Mouse (Mus musculus) heart, adult 8-10 months (tissue): ENCODE results near the gene Gm4869. TPM values are rescaled to one million over a fixed set of nuclear protein-coding genes. Genes with fewer than 3 reads are reported as not detected.

Experiments
- DNase-seq: peaks from one replicate; pipeline ENCODE4 v3.0.0; 2022; ENCODE audit warnings: low spot score
- total RNA-seq, 4 experiments: library from RNA; stranded (reverse); gene quantifications; 2 replicates each; pipeline ENCODE4 v1.2.4; 2022

Gene Gm4869
- total RNA-seq, 4 experiments from 2014 or later: not detected

DNA sequence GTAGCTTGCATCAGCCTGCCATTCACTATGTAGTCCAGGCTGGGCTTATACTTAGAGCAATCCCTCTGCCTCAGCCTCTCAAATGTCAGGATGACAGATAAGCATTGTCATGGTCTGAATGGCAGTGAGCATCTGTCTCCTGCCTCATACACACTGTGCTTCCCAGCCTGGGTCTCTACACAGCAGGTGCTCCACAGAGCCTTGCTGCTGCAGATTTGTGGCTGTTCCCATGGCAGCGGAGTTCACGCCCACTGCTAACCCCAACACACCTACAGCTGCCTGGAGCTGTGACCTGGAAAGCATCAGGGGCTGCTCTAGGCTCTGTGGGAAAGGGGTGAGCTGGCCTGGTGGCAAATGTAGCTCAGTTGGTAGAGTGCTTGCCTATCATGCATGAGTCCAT, 19.5 kb downstream of the Gm4869 start:
- DNase-seq: no peak

DNA sequence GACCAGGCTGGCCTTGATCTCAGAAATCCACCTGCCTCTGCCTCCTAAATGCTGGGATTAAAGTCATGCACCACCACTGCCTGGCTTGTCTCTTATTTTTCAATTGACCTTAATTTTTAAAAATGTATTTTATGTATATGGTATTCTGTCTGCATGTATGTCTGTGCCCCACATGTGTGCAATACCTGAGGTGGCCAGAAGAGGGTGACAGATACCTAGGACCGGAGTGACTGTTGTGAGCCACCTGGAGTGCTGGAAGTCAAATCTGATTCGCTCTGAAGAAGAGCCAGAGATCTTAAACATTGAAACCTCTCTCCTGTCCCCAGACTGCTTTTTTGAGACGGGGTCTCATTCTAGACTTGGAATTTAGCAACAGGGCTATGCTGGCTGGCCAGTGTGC, 26.9 kb downstream of the Gm4869 start:
- no peak for DNase-seq

- no peak for DNase-seq
These were observed 36.0 kb downstream of the Gm4869 start for GRCm38 (mm10) chr5:140481458-140481857.

- no peak for DNase-seq
These were observed 45.7 kb downstream of the Gm4869 start for GRCm38 (mm10) chr5:140491142-140491541.

DNA sequence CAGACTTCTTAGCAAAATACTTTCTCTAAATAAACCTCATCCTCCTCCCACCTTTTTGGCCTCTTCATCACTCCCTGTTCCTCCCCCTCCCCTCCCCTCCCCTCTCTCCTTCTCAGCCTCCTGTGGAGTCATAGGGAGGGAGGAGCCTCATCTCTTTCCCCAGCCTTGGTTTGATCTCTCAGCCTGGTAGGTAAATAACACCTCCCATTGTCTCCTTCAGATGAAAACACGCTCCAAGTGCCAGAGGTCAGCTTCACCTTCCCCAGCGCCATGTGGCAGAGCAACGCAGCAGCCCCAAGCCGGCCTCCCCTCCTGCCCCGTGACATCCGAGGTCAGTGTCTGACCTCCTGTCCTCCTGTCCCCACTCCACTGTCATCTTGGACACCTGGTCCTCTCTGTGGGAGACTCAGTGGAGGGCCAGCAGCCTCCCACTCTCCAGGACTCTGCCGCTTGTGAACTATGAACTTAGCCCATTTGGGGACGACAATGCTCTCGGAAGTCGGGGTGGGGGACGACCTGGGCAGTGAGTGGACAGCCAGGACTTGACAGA, 47.3 kb downstream of the Gm4869 start:
- no peak for DNase-seq

DNA sequence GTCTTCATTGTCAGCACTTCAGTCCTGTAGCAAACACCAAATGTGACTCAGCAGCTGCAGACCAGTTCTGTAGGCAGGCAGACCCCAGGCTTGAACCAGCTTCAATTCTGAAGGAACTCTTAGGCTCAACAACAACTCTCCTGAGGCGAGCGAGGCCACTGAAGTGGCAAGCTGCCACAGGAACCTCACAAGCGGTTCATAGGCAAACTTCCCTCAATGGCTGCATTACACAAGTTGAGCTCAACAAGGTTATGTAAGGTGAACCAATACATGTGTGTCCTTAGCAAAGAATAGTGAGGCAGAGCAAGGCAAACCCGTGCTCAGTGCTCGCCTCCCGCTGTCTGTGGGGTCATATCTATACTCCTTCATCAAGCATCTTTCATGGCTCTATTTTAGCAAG, 52.7 kb downstream of the Gm4869 start:
- no peak for DNase-seq

DNA sequence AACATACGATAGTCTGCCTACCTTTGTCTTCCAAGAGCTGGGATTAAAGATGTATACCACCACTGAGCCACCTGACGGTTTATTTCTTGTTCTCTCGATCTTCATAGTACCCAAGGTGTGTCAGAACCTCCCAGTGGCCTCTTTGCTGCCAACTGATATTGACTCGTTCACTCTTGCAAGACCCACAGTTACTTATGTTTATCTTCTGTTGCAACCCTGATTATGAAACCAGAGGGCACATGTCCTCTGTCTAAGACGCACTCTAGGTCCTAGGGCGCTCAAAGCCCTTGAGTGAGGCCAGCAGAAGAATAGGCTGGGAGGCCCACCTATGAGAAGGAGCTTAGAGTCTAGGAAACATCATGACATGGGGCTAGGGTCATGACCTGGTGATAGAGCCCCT, 55.3 kb downstream of the Gm4869 start:
- no peak for DNase-seq

DNA sequence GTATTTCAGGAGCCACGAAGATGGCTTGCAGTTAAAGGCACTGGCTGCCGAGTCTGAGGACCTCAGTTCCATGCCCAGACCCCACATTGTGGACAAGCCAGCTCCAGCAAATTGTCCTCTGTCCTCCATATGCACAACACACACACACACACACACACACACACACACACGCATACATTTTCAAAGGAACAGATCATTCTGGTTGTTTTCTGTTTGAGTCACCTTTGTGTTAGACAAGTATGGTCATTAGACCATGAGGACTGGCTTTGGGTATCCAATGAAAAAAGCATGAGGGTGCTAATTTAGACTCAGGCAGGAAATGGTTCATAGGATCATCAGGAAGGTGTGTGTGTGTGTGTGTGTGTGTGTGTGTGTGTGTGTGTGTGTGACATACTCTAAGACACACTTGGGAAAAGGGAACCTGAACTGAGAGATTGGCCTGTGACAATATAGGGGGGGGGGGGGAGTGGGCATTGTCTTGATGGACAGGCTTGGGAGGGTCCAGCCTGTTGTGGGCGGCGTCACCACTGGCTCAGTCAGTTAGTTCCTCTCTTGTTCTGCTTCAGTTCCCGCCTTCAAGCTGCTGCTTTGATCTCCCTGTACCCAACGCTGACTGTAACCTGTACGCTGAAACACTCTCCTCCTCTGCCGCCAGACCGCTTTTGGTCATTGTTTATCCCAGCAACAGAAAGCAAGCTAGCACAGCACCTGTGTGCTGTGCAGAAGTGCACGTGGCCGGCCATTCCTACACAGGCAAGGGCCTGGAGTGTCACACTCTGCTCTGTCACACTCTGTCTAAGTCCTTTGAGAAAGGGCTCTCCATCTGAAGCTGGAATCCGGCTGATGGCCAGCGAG, 56.8 kb downstream of the Gm4869 start:
- no peak for DNase-seq

GRCm38 (mm10) chr5:140502925-140503324, 57.5 kb downstream of the Gm4869 start:
- peak; percentile 57 for DNase-seq

DNA sequence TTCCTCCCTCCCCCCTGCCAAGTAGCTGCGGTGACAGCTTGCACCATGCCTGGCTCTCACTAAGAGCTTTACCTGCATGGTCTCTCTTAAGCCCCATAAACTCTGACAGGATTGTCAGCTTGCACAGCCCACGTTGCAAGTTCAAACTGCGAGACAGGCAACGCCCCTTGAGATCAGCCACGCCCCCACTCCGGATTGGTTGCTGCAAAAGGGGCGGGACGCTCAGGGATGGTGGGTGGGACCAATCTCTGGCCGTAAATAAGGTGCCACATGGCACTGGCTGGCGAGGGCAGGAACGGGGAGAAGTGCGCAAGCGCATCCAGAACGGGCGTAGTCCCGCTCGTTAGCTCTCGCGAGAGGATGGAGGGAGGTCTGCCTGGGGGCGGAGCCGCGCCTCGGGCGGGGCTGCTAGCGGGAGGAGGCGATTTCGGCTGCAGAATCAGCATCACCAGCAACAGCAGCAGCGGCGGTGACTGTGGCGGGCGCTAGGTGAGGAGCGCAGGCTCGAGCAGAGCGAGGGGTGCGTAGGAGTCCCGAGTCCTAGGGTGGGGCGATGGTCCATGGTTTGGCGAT, 59.8 kb downstream of the Gm4869 start, which contains the start of gene Chst12:
TSS of gene Chst12 (plus strand) at position 343 of the 573 bp plus-strand sequence.
- DNase-seq: peak; percentile 99

DNA sequence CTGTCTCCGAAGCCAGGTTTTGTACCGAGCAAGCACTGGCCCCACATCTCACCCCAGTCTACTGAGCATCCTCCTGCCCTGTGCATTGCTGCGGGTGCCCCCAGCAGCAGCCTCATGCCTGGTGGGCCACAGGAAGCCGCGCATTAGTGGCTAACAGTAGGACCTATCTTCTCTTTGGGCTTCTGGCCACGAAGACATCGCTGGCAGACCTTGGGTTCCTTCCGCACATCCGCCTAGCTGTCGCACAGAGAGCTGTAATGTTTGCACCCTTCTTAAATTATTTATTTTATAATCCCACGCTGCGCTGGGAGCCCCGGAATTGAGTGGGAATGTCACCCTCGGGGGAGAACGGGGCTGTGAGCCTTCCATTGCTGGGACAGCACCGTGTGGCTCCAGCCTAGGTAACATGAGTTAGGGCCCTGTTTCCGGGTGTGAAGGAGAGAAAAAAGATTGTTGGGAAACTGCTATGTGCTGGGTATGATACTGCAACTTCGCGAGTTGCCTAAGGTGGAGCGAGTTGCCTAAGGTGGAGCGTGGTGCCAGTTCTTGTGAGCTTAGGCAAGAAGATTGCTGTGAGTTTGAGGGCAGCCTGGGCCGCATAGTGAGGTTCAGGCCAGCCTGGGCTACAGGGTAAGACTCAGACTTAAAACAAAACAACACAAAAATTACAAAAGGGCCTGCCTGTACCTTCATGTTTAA, 60.8 kb downstream of the Gm4869 start:
- DNase-seq: no peak

DNA sequence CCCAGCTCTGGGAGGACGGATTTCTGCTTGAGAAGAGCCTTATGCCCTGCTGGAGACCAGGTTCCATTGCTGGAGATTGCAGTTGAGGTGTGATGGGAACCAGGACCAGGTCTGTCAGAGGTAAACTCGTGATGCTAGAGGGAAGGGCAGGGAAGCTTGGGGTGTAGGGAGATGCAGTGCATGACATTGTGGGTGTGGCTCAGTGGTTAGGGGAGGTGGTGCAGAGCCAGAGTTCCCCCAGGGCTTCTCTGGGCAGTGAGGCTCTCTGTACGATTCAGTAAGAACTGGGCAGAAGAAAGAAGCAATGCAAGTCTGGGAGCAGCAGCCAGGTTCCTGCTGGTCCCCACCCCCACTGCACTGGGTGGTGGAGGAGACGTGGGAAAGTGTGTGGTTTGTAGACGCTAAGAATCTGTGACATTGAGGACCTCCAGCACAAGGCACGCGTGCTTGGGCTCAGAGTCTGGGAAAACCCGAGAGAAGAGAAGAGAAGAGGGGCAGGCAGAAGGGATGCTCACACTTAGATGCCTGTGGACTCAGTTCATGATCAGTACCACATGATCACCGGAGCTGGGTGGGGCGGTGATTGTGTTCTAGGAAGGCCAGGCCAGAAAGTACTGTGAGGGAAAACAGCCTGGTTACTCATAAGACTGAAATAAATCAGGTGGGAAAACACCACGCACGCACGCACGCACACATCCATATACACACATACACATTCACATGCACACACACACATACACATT, 62.2 kb downstream of the Gm4869 start:
- DNase-seq: no peak

GRCm38 (mm10) chr5:140508686-140509085, 63.2 kb downstream of the Gm4869 start:
- DNase-seq: no peak

GRCm38 (mm10) chr5:140509204-140509603, 63.8 kb downstream of the Gm4869 start:
- DNase-seq: no peak

DNA sequence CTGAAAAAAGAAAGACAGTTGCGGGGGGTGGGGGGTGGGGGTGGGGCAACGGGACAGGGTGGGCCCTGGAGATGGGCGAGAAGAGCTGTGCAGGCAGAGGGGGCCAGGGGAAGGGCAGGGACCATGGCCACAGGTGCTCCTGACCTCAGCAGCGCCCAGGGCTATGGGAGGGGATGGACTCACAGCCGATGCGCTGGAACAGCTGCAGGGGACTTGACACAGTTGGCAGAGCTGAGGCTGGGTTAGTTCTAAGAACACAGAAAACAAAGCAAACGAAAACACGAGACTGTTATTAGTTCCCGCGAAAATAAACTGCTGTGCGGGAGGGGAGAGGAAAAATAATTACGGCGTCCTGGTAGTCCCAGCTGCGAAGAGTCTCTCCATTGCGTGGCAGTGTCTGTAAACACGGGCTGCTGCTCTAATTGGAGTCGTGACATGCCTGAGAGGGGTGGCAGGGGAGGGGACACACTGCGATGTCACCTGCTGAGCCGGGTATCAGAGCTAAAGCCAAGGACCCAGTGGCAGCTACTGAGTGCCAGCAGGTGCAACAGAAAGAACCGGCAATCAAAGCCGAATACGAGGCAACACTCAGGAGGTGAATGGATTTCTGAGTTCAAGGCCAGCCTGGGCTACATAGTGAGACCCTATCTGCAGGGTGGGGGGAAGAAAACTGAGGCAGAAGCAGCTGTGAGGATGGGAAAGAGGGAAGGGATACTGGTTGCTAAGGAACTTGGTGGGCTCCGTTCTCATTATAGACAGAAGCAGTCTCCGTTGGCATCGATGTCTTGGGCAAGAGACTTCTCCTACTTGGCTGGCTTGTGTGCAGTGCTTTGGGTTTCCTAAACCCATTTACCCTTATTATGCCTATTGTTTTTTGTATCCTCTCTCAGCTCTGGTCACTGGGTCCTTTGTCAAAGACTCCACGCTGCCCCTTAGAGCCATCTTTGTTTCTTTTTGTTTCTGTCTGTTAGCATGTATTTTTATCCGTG, 64.9 kb downstream of the Gm4869 start:
- no peak for DNase-seq

GRCm38 (mm10) chr5:140513921-140514320, 68.5 kb downstream of the Gm4869 start:
- DNase-seq: no peak

DNA sequence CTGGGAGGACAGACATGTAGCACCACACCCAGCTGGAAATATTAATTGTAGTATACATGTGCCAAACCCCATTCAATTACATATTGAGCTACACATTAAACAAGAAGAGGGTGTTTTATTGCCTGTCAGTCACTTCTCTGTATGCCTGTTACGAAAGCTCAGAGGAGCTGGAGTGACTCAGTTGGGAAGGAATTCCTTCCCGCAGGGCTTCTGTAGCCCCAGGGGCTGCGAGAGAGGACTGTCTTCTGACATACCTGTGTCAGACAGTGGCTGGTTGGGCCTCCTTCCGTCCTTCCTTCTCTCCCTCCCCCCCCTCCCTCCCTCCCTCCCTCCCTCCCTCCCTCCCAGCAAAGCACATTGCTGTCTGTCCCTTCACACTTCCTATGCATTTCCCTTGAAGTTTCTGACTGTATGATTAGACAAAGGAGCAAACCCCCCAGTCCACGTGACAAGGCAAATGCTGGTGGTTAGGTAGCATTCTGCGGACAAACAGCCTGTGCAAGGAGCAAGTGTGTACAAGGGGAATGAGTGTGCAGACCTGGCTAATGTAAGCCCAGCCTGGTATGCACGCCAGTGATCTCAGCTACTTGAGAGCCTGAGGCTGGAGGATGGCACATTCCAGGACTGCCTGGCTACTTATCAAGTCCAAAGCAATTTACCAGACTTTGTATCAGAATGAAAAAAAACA, 69.5 kb downstream of the Gm4869 start:
- DNase-seq: no peak

GRCm38 (mm10) chr5:140517159-140517920, 71.9 kb downstream of the Gm4869 start:
- no peak for DNase-seq

DNA sequence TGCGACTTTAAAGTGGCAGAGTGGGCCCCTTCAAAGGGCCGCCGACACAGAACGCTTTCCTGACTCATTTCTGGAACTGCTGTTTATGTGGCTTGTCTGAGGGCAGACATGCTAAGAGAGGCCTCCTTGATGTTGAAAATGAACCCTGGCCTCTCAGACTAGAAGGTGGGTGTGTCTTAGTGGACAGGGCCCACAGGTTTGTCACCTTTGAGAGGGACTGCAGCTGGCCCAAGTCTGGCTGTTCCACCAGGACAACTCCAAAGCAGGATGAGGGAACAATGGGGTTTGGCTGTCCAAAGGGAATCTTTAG, 72.4 kb downstream of the Gm4869 start:
- no peak for DNase-seq
